In the genomic region with DNA sequence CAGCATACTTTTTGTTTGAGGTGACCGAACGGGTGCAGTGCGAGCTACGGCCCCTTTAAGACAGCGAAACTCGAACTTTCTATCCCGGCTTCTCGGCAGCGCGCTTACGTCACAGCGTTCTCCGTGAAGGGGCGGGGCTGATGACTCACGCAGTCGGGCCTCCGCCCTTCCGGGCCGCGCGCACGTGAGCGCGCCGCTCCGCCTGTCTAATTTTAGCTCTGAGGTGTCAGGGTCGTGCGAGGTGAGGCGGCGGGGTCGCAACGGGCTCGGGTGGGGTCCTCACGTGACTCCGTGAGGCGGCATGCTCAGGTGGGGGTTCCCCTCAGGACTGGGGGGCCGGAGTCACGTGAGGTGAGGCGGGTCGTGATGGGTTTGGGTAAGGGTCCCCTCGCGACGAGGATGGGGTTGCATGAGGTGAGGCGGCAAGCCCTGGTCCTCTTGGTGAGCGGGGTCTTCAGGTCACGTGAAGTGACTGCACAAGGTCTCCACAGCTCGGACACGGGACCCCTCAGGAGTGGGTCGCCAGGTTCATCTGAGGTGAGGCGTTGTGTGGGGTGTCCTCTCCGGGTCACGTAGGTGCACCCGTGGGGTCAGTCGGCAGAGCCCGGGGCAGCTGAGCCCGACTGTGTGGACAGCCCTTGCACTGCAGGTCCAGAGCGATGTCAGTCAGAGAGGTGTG, we compare ENCODE assay signal across 7 mouse cellular contexts. TPM values are rescaled to one million over a fixed set of nuclear protein-coding genes. Genes with fewer than 3 reads are reported as not detected.
DNase-seq lines count a peak whose midpoint lies in the region; ATAC-seq lines count a peak whose summit lies in the region.

No protein-coding gene starts in this region.

- H3K27me3 ChIP-seq in intestine, embryonic 15.5 days (replicated peaks): no peaks in the 10 kb centered on the region
- no peaks in the 10 kb centered on the region for H3K27me3 ChIP-seq in midbrain, embryonic 10.5 days (ENCODE audit: low read depth, poor library complexity, severe bottlenecking)

- H3K9ac ChIP-seq in intestine, embryonic 15.5 days: peak overlapping the region; percentile 60

- DNase-seq in adrenal gland, adult (ENCODE audit: inconsistent age in 2 of 2, low spot score in 1 of 2): peak; percentile 94 to 97
- DNase-seq in embryo, embryonic 10.5 days (ENCODE audit: low spot score): peak; percentile 97
- peak; percentile 90 for DNase-seq in gastrocnemius, postnatal 25 days
- peak; percentile 90 to 94 for DNase-seq in left cerebral cortex, postnatal 25 days (ENCODE audit: low spot score in 2 of 2)
- DNase-seq in midbrain, embryonic 10.5 days (ENCODE audit: low spot score): peak; percentile 92
- peak; percentile 92 for DNase-seq in right cerebral cortex, postnatal 4 days

- peak overlapping the region; percentile 52 for H3K4me3 ChIP-seq in intestine, embryonic 15.5 days (replicated peaks)
- H3K4me3 ChIP-seq in midbrain, embryonic 10.5 days: peak overlapping the region; percentile 82

- peak; percentile 92 for ATAC-seq in intestine, embryonic 15.5 days

- H3K4me2 ChIP-seq in intestine, embryonic 15.5 days (replicated peaks): peak overlapping the region; percentile 81

- H3K36me3 ChIP-seq in intestine, embryonic 15.5 days: no peaks in the 10 kb centered on the region
- H3K36me3 ChIP-seq in midbrain, embryonic 10.5 days: no peaks in the 10 kb centered on the region

- under 1% methylated on average over 57 of the region's 57 CpGs for WGBS in intestine, embryonic 15.5 days
- 2% methylated on average over 57 of the region's 57 CpGs for WGBS in midbrain, embryonic 10.5 days

- intact Hi-C loops in left cerebral cortex, postnatal 25 days (cut with DNase I): no loop called here

- H3K9me3 ChIP-seq in intestine, embryonic 15.5 days: no peaks in the 10 kb centered on the region
- H3K9me3 ChIP-seq in midbrain, embryonic 10.5 days (replicated peaks): no peaks in the 10 kb centered on the region

- peak overlapping the region; percentile 61 for H3K27ac ChIP-seq in intestine, embryonic 15.5 days
- H3K27ac ChIP-seq in midbrain, embryonic 10.5 days (replicated peaks): peak overlapping the region; percentile 89

- H3K4me1 ChIP-seq in intestine, embryonic 15.5 days (replicated peaks): peaks cover 11% of the 10 kb centered on the region
- H3K4me1 ChIP-seq in midbrain, embryonic 10.5 days: peaks cover 22% of the 10 kb centered on the region

RNA-seq across cellular contexts. Expression of gene Atf3, which starts 6.6 kb away (rescaled TPM):
- total RNA-seq in gastrocnemius, postnatal 25 days (2021): 10 to 100 TPM in 1 of 2 experiments, 1 to 10 TPM in 1; 7.0 to 12.6 TPM
- polyA plus RNA-seq in intestine, embryonic 15.5 days (2015; fragmentation: Nextera tagmentation; extraction: Ambion mirVana): 4.1 and 4.9 TPM in 2 replicates
- 1 to 10 TPM in 1 of 2 experiments, under 1 TPM in 1; 0.53 to 1.4 TPM for total RNA-seq in left cerebral cortex, postnatal 25 days (2021)
- 5.3 and 5.5 TPM in 2 replicates for polyA plus RNA-seq in midbrain, embryonic 10.5 days (2016; fragmentation: Nextera tagmentation; extraction: Ambion mirVana)

RNA-seq across cellular contexts. Expression of gene Fam71a, which starts 59.8 kb away (rescaled TPM):
- total RNA-seq in gastrocnemius, postnatal 25 days (2021): not detected
- polyA plus RNA-seq in intestine, embryonic 15.5 days (2015; fragmentation: Nextera tagmentation; extraction: Ambion mirVana): not detected in 2 replicates
- total RNA-seq in left cerebral cortex, postnatal 25 days (2021): not detected
- not detected in 2 replicates for polyA plus RNA-seq in midbrain, embryonic 10.5 days (2016; fragmentation: Nextera tagmentation; extraction: Ambion mirVana)

Comparison
In these comparisons a context has a peak if more than half of its experiments do, and no peak if none do; other contexts are left out.
1. Peak in every context shown above with its lines: DNase-seq, ATAC-seq, H3K4me3 ChIP-seq and H3K27ac ChIP-seq.